Mouse (Mus musculus) erythroid progenitor cell, adult 5-6 weeks (primary cell): ENCODE data around the gene Galnt2. TPM values are rescaled to one million over a fixed set of nuclear protein-coding genes. Genes with fewer than 3 reads are reported as not detected.
A peak's percentile ranks its signal among the peaks of the same experiment; 100 is the strongest.

Experiments
- ATAC-seq: replicated peaks from 2 replicates; pipeline ENCODE4 v1.8.0; 2016; ENCODE audit warnings: moderate number of reproducible peaks, mild to moderate bottlenecking, moderate TSS enrichment, inconsistent platforms; ENCODE audit not compliant: poor library complexity, low FRiP score, severe bottlenecking
- total RNA-seq, 2 experiments: library from RNA; stranded (forward) in 1 of 2; stranded (reverse) in 1 of 2; fragments of 150-400 nt in 1 of 2; fragments of 186-747, 209-891 nt in 1 of 2; gene quantifications; 2 replicates each; pipeline versions ENCODE4 v1.2.3 to v1.2.4; 2015 to 2017; ENCODE audit warnings: low replicate concordance in 2 of 2

Galnt2 gene
- total RNA-seq, 2 experiments from 2014 or later, result 15.5 TPM; not detected in 1

DNA sequence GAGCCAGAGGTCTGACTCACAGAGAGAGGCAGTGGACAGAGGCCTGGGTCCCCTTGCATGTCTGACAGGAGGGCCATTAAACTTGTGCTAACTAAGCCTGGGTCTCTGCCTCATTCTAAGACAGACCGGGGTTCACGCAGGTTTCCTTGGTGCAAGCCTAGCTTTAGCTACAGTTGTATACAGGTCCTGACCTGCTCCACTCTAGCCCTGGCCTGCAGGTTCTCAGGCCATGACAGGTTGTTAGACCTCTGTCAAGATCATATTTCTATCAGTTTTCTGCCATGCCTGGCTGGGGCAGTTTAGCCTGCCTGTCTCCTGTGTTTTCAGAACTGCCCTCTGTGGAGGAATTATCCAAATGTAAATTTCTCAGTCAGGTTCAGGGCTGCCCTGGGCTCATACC, 33.9 kb downstream of the Galnt2 start:
- ATAC-seq, result no peak

DNA sequence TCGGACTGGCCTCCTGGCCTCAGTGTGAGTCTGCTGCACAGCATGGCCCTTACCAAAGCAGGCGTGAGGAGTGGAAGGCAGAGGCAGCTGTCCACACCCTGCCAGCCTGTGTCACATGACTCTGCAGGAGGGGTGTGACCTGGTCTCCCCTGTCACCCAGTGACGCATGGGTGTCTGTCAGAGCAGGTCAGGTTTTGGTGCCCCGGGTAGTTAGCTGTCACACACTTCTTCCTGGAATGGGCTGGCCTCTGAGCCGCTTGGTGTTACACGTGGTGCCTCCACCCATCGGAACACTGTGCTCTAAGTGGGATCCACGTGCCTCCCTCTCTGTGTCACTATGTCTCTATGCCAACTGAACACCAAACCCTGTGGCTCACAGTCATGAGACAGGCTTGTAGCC, 34.6 kb downstream of the Galnt2 start:
- peak; percentile 40; the same call in 1 of the 2 replicates for ATAC-seq

DNA sequence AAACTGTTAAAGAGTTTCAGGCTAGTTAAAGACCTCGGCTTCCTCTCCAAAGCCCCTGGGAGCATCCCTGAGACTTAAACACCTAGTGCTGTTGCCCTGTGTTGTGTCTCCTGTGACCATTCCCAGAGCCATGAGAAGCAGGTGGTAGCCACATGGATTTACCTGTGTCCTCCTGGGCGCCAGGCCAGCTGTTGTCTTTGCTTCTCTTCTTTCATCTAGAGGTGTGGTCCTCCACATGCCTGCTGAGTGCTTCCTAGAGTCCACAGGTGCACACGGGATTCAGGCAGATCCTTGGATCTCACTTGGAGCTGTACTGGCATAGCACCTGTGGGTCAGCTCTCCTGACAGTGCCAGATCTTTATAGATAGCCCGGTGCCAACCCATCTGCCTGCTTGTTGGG, 36.0 kb downstream of the Galnt2 start:
- ATAC-seq, result no peak

DNA sequence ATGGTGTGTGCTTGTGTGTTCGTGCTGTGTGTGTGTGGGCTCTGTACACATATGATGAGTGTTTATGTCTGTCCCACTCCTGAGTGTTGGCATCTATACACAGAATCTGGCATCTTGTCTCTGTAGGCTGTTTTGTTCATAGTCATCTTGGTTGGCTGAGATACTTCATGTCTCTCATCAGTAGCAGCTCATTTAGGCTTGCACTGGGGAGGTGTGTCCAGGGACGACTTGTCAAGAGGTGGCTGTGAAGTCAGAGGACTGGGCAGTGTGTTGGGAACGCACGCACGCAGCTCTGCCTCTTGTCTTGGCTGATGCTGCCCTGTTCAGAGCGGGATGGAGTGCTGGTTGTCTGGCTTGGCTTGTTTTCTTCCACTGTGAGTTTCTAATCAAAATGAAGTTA, 39.3 kb downstream of the Galnt2 start:
- no peak for ATAC-seq

DNA sequence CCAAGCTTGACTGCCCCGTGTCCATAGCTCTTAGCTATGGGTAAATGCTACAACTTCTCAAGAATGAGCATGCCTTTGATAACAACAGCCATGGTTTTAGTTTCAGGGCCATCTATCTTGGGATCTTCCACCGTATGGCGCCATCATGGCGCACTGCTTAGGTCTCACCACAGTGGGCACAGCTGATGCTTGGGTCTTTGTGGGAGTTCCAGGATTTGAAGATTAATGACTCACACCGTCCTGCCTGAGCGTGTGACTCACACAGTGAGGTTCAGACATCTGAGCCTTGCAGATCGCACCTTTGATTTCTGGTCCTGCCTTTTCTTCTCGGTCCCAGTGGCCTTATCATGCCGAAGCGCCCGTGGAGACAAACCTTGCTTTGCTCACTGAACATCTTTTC, 39.7 kb downstream of the Galnt2 start:
- ATAC-seq, result no peak

DNA sequence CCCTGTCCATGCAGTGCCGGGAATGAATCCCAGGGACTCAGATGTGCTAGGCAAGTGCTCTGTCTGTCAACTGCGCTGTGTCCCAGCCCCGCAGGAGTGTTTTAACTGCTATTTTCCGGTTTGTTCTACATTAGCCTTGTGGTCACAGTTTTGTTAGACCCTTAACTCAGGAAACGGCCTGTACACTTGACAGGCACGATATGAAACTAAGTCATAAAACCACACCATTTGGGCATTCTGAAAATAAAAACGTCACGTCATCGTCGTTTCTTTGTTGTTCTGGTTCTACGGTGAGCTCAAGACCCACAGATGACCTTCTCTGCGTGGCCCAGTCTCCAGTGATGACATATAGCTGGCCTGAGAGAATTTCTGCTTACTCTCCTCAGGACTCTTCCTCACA, 40.3 kb downstream of the Galnt2 start:
- ATAC-seq, result no peak

DNA sequence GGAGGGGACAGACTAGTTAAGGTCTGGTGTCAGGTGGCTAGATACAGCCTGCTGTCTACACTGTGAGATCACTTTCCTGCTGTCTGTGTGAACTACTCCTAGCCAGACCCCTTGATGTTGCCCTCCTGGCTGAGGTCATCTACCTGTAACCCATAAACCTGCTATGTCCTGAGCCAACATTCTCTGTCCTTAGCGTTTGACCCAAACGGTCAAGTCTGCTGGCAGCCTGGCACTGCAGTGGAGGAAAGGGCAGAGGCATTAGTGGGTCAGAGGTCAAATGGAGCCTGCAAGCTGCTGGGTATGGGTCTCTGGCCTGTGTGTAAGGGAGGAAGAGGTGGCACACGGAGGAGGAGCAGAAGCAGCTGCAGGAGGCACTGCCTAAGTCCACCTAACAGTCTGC, 41.6 kb downstream of the Galnt2 start:
- ATAC-seq, result no peak

DNA sequence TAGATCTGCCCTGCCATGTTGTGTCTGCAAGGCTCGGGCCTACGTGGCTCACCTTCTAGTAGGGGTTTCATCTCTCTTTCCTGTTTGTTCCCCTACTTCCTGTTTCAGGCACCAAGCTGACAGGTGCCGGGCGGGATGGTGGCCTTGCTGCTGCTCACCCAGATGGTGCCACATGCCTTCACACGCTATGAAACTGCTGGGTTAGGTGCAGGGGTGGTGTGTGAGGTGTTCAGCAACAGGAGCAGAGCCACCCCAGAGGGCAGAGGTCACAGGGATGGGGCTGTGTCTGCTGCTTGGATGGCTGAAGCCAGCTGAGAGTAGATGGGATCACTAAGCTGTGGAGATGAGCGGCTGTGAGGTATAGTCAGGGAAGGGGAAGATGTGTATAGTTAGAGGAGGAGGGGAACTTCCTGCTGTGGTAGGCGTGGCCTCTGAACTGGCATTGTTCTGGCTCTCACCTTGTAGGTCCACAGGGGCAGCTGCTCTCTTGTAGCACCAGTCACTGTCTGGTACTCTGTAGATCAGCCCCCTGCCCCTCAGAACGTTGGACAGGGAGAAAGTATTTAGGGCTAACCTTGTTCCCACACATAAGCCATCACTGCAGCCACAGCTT, 42.5 kb downstream of the Galnt2 start:
- no peak for ATAC-seq

DNA sequence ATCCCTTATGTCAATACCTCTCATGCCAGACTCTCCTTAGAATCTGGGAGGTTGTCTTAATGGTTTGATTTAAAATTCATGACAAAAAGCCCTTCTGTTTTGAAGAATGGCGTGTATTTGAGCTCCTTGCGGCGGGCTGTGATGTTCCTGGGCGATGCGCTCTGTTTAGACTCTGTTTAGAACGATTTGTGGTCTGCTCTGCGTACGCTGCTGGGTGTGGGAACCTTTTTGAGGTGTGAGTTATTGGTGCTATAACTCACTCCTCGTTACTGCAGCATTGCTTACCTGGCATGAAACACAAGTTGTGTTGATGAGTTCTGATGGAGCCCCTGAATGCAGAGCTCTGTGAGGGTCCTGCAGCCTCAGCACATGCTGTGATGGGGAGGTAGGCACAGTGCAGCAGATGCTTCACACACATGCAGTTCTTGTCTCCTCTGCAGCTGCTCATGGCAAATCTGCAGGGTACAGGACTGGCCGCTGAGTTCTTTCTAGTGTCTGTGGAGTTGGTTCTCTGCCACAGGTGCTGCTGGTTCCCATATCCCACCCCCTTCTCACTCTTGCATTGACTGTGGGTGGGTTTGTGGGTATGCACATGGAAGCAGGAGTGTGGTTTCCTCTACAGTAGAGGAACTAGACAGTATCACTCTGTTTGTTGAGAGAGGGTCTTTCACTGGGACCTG, 43.4 kb downstream of the Galnt2 start:
- no peak for ATAC-seq

DNA sequence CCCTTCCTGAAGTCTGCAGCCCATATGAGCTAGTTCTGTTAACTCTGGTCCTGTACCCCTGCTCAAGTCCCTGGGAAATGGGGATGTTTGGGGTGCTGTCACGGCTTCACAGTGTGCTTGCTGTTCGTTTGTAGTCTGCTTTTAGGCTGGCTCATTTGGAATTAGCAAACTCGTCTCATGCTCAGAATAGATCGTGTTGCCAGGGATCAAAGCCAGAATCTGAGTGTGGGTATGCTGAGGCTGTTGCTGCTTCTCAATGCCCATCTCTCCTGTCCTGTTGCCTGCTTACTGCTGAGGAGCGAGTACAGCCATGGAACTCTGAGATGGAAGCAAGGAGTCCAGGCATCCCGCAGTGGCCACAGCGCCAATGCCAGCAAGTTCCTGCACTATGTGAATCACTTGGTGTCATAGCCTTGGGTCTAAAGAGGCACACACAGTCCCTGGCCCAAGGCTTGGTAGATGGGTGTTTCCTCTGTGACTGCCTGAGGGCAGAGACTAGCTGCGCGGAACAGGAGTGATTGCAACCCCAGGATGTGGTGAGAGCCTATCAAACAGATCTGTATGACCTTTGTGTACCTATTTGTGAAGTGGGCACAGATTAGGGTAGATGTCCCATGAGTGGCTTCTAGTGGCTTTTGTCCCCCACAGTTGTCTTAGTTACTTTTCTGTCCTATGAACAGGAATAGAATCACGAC, 44.3 kb downstream of the Galnt2 start:
- no peak for ATAC-seq

DNA sequence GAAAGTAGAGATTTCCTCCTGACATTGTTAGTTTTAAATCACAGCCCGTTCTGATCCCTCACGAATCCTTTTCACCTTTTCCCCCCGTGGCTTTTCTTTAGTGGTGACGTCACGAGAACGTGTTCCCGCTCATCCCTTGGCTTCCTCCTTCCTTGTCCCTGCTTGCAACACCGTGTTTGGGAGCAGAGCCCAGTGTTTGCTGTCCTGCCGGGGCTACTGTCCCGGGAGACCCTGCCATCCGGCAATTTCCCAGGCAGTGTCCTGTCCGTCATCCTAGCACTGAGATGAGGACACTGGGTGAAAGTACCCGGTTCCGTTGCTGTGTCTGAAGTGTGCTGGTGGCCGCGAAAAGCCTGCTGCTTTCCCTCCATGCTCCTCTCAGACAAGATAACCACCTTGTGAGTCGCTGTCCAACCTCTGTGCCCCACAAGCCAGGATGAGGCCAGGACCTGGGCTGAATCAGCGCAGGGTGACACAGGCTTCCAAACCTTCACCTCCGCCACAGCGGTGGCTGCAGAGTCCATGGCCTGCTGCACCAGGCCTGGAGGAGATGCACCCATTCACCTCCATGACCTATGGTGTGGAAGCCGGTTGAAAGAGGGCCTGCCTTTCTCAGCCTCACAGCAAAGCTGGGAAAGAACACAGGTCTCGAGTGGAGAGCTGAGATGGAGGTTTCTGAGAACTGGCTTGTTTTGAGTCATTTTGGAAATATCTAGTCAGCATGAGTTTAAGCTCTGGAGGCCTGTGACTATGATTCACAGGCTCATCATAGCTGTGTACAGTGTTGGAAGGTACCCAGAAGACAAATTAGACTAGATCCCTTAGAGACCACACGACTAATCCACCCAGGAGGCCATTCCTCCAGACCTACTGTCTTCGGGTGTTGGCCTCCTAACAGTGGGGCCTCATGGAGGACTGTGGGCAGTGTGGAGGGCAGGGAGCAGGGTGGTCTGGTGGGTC, 47.0 kb downstream of the Galnt2 start:
- no peak for ATAC-seq

DNA sequence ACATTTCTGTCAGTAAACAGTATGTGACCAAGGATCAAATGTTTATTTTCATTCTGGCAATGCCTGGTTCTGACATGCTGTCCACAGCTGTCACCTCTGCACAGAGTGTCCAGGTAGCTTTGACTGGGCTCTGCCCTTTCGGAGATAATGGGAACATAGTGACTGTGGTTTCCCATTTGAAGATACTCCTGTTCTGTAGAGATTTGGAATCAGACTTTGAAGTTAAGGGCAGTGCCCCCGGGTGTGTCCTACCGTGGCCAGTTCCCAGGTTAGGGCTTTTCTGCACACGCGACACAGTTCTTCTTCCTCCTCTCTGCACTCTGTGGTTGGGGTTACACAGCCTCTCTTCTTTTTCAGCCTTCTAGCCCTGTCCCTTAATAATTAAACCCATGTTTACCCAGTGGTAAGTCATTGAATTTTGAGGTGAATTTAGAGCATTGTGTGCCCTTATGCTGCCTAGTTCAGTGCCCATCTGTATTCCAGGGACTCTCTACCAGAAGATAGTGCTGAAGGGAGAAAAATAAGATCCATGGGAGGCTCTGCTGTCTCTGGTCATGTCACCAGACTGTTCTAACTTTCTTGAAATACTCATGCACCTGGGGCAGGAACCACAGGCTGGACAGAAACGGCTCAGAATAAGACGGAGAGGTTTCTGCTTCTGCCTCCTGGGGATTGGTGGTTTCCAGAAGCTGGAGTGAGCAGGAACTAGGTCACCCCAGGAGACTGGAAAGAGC, 47.9 kb downstream of the Galnt2 start:
- no peak for ATAC-seq

DNA sequence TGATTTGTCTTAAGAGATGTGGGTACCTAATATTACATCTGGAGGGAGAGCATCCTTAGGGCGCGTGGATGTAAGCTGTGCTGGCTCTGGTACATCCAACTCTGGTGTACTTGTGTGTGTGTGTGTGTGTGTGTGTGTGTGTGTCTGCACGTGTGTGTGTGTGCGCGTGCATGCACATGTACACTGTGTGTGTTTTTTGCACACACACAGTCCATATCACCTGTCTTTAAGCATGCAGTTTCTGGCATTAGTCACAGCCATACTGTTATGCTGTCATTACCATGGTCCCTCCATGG, 48.4 kb downstream of the Galnt2 start:
- ATAC-seq, result no peak

DNA sequence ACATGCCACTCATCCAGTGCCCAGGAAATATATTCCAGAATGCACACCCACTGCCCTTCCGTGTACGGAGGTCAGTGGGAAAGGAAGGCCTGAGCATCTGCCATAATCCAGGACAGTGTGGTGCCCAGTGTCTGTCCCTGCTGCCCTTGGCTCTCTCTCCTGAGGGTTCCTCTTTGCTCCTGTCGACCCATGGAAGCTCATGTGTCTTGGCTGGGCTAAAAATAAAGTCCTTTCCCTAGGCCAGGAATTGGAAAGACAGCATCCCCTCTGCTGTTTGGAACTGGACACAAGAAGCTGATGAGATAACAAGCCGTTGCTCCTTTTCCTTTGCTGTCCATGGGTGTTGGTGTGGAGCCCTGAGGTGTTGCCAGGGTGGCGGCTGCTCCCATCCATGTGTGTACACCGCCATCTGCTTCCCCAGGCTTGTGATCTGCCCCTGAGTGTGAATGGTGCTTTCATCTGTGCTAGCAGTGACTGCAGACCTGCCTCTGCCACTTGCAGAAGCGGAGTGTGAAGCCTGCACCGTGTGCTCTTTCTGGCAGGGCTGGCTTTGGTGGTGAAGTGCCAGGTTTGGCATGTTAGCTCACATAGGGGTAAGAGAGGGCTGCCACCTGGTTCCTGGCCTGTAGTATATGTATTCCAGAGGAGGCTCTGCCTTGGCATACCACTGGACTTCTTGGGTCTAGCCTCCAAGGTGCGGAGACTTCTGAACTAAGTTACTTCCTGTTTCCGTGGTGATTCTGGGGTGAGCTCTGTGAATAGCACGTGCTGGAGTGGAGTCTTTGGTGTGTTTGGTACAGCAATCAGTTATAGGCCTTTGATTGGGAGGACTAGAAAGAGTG, 50.7 kb downstream of the Galnt2 start:
- ATAC-seq, result no peak

DNA sequence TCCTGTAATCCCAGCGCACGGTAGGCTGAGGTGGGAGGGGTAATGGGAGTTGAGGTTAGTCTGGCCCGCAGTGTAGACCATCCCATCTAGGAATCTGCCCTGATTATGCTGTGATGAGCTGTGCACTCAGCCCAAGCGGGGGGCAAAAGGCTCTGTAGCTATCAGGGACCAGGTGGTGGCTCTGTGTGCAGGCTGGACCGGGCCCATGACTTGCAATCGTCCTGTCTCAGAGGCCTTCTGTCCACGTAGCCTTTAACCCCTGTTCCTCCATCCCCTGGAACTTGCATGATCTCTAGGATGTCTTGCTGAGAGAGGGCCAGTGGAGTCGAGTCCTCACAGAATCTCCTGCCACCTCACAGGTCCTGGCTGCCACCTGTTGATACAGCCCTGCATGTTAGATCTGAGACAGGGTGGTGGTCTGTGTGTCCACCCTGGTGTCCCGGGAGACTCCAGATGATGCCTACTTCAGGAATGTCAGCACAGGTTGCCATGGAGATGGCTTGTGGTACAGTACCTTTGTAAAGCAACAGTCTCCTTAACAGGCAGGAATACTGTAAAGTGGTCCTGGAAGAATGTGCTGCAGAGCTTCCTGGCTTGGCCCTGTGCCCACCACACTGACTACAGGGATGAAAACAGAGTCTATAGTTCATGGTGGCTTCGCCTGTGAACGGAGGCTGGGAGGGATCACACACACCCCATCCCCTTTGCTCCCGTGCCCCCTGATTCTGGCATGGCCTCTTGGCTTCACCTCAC, 51.9 kb downstream of the Galnt2 start:
- ATAC-seq, result no peak

DNA sequence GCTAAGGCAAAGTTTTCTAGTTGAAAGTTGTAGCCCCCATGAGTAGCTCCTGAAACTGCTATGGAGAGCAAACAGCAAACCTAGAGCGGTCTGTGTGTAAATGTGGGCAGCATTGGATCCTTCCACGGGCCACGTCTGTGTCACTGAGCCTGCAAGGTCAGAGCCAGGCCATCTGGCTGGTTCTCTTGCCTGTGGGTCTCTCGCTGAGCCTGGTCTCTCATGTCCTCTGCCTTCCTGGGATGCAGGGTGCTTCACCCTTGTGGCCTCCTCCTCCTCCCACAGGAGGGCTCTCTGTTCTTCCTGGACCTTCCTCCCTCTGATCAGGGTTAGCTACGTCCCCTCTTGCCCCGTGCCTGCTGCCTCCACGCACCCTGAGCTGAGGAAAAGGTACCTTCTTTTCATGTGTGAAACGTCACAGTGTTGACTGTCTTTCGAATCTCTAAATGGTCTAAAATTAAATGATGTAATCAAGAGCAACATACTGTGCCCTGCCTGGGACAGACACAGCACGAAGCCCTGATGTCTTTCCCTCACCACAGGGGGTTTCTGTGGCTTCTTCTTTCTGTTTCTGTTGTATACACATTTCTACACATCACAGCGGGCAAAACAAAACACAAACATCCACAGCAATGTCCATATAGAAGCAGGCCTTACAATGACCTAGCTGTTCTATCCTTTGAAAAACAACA, 52.6 kb downstream of the Galnt2 start:
- ATAC-seq, result no peak

DNA sequence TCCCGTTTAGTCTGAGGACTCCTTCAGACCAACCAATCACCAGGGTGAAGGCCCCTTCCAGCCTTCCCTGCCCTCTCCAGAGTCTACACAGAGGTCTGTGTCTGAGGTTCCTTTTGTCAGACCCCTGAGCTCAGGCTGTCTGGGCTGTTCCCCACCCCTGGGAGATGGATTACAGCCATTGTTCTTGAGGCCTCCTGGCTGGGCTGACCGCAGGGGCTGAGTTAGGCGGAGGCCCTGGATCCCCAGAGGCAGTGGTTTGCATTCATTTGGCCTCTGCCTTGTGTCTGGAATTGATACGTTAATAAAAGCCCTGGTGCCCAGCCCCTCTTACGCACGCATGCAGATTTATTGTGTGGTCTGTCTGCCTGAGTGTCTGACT, 53.1 kb downstream of the Galnt2 start:
- no peak for ATAC-seq
